Comparison of ENCODE assay signal across 23 mouse cellular contexts in the genomic region with DNA sequence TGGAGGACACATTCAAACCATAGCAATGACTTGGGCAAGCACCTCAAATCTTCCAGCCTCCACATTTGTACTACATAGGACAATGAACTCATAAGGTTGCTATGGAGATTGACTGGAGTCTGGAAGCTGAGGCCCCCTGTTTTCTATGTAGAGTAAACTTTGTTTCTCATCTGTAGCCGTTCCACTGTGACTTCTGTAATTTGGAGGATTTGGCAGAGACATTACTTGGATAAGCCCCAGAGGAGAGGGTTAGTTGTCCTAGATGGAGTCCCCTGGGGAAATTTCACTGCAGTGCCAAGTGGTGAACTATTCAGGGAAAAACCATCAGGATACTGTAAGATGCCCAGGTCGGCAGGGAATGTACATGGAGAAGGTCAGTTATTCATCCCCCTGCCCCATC. TPM values are rescaled to one million over a fixed set of nuclear protein-coding genes. Genes with fewer than 3 reads are reported as not detected.
A peak's percentile ranks its signal among the peaks of the same experiment; 100 is the strongest.
DNase-seq lines count a peak whose midpoint lies in the region; ATAC-seq lines count a peak whose summit lies in the region.
"Had no signal": no experiment of that assay in that cellular context is flagged by ENCODE, and none has a peak within 500 bp of the region (broad histone marks: within the 10 kb centered on the region; RNA-seq: fewer than 3 reads in every experiment).

No protein-coding gene starts in this region.

- no peak overlapping the region for H3K9ac ChIP-seq in hindbrain, embryonic 16.5 days (ENCODE audit: low read depth, low read length)
- no peak overlapping the region for H3K9ac ChIP-seq in hindbrain, embryonic 12.5 days
- no peak overlapping the region for H3K9ac ChIP-seq in midbrain, embryonic 14.5 days (replicated peaks; ENCODE audit: low read length)
- H3K9ac ChIP-seq in midbrain, embryonic 16.5 days (ENCODE audit: low read depth, low read length): no peak overlapping the region
- H3K9ac ChIP-seq: embryonic facial prominence, embryonic 12.5 days; embryonic facial prominence, embryonic 15.5 days; forebrain, postnatal 0 days had no signal

- H3K27ac ChIP-seq in hindbrain, embryonic 16.5 days (ENCODE audit: low read depth, low read length): no peak overlapping the region
- H3K27ac ChIP-seq in hindbrain, embryonic 12.5 days: no peak overlapping the region
- H3K27ac ChIP-seq in midbrain, embryonic 14.5 days (replicated peaks; ENCODE audit: low read depth, low read length): no peak overlapping the region
- no peak overlapping the region for H3K27ac ChIP-seq in midbrain, embryonic 16.5 days (ENCODE audit: low read length)
- H3K27ac ChIP-seq: embryonic facial prominence, embryonic 12.5 days; embryonic facial prominence, embryonic 15.5 days; gastrocnemius, adult 2 months had no signal

- H3K4me3 ChIP-seq in hindbrain, embryonic 16.5 days (ENCODE audit: low read length): no peak overlapping the region
- no peak overlapping the region for H3K4me3 ChIP-seq in hindbrain, embryonic 12.5 days
- no peak overlapping the region for H3K4me3 ChIP-seq in midbrain, embryonic 14.5 days (replicated peaks; ENCODE audit: low read depth, low read length)
- H3K4me3 ChIP-seq in midbrain, embryonic 16.5 days (ENCODE audit: low read depth, low read length): no peak overlapping the region
- H3K4me3 ChIP-seq: embryonic facial prominence, embryonic 12.5 days; embryonic facial prominence, embryonic 15.5 days; gastrocnemius, adult 2 months had no signal

- no peaks in the 10 kb centered on the region for H3K36me3 ChIP-seq in hindbrain, embryonic 16.5 days (ENCODE audit: control insufficient read depth, insufficient read depth, low read length)
- H3K36me3 ChIP-seq in hindbrain, embryonic 12.5 days: no peaks in the 10 kb centered on the region
- H3K36me3 ChIP-seq in midbrain, embryonic 14.5 days (ENCODE audit: control insufficient read depth, insufficient read depth, low read length): no peaks in the 10 kb centered on the region
- H3K36me3 ChIP-seq in midbrain, embryonic 16.5 days (ENCODE audit: control insufficient read depth, insufficient read depth, low read length): no peaks in the 10 kb centered on the region
- H3K36me3 ChIP-seq: embryonic facial prominence, embryonic 12.5 days; embryonic facial prominence, embryonic 15.5 days had no signal

- no peaks in the 10 kb centered on the region for H3K9me3 ChIP-seq in hindbrain, embryonic 16.5 days (ENCODE audit: control insufficient read depth, low read length)
- no peaks in the 10 kb centered on the region for H3K9me3 ChIP-seq in hindbrain, embryonic 12.5 days (replicated peaks)
- no peaks in the 10 kb centered on the region for H3K9me3 ChIP-seq in midbrain, embryonic 14.5 days (ENCODE audit: control insufficient read depth, low read length)
- H3K9me3 ChIP-seq in midbrain, embryonic 16.5 days (replicated peaks; ENCODE audit: control insufficient read depth, low read length, poor library complexity, severe bottlenecking): no peaks in the 10 kb centered on the region
- H3K9me3 ChIP-seq: embryonic facial prominence, embryonic 12.5 days; embryonic facial prominence, embryonic 15.5 days had no signal

- no peaks in the 10 kb centered on the region for H3K27me3 ChIP-seq in hindbrain, embryonic 16.5 days (replicated peaks; ENCODE audit: control insufficient read depth, insufficient read depth, low read length)
- H3K27me3 ChIP-seq in hindbrain, embryonic 12.5 days: no peaks in the 10 kb centered on the region
- H3K27me3 ChIP-seq in midbrain, embryonic 14.5 days (ENCODE audit: control insufficient read depth, insufficient read depth, low read length): no peaks in the 10 kb centered on the region
- H3K27me3 ChIP-seq in midbrain, embryonic 16.5 days (ENCODE audit: control insufficient read depth, insufficient read depth, low read depth, low read length): no peaks in the 10 kb centered on the region
- H3K27me3 ChIP-seq: embryonic facial prominence, embryonic 12.5 days; embryonic facial prominence, embryonic 15.5 days had no signal

- peaks cover 3% of the 10 kb centered on the region; the same call in 1 of the 2 replicates for H3K4me1 ChIP-seq in hindbrain, embryonic 16.5 days (ENCODE audit: control insufficient read depth, insufficient read depth, low read depth, low read length)
- H3K4me1 ChIP-seq in hindbrain, embryonic 12.5 days: 0 out of 2 replicates have a peak, but pooled peaks cover 2% of the 10 kb centered on the region
- peaks cover 8% of the 10 kb centered on the region; the same call in 1 of the 2 replicates for H3K4me1 ChIP-seq in midbrain, embryonic 14.5 days (ENCODE audit: control insufficient read depth, insufficient read depth, low read length)
- peaks cover 6% of the 10 kb centered on the region; the same call in 1 of the 2 replicates for H3K4me1 ChIP-seq in midbrain, embryonic 16.5 days (ENCODE audit: control insufficient read depth, insufficient read depth, low read length)
- H3K4me1 ChIP-seq: embryonic facial prominence, embryonic 15.5 days had no signal

- 47% methylated on average over 2 of the region's 2 CpGs for WGBS in hindbrain, embryonic 16.5 days
- WGBS in hindbrain, embryonic 12.5 days: 74% methylated on average over 2 of the region's 2 CpGs
- WGBS in midbrain, embryonic 14.5 days: 59% methylated on average over 2 of the region's 2 CpGs
- WGBS in midbrain, embryonic 16.5 days: 55% methylated on average over 2 of the region's 2 CpGs

- no peak overlapping the region for H3K4me2 ChIP-seq in hindbrain, embryonic 16.5 days (ENCODE audit: low read length)
- H3K4me2 ChIP-seq in hindbrain, embryonic 12.5 days (replicated peaks): no peak overlapping the region
- H3K4me2 ChIP-seq in midbrain, embryonic 14.5 days (ENCODE audit: low read length): no peak overlapping the region
- H3K4me2 ChIP-seq in midbrain, embryonic 16.5 days (ENCODE audit: low read length): no peak overlapping the region
- H3K4me2 ChIP-seq: embryonic facial prominence, embryonic 12.5 days; embryonic facial prominence, embryonic 15.5 days; heart, embryonic 11.5 days had no signal

- peak; percentile 29 for DNase-seq in midbrain, embryonic 14.5 days
- DNase-seq in adipocyte (ENCODE audit: low spot score): peak; percentile 7
- no peak for DNase-seq in kidney, adult 8-10 months
- DNase-seq: adrenal gland, postnatal 10 days; adrenal gland, postnatal 36 days; cerebellum, adult 11 months; cerebellum, adult 2 months; cerebellum, adult 9-11 months; cerebellum, postnatal 25 days; forebrain, postnatal 0 days; gastrocnemius, adult 2 months; gastrocnemius, postnatal 14 days had no signal

- peak; percentile 48 for ATAC-seq in hindbrain, embryonic 16.5 days
- ATAC-seq in hindbrain, embryonic 12.5 days (ENCODE audit: low FRiP score): no peak
- no peak for ATAC-seq in midbrain, embryonic 14.5 days (ENCODE audit: low FRiP score, low TSS enrichment)
- ATAC-seq in midbrain, embryonic 16.5 days: no peak
- ATAC-seq: activated CD4-positive, CD25-positive, alpha-beta regulatory T cell, adult 4 months; CD4-positive, CD25-positive, alpha-beta regulatory T cell, adult 4 months; forebrain, embryonic 14.5 days; forebrain, postnatal 0 days; inflammation-experienced regulatory T-cells, adult 6 months; intestine, embryonic 16.5 days had no signal

RNA-seq across cellular contexts. Expression of a gene that starts 34.1 kb away (rescaled TPM):
- 67.8 and 96.2 TPM in 2 replicates for polyA plus RNA-seq in hindbrain, embryonic 16.5 days (2015; fragmentation: Nextera tagmentation; extraction: Ambion mirVana)
- 60.2 and 69.5 TPM in 2 replicates for polyA plus RNA-seq in hindbrain, embryonic 12.5 days (2016; fragmentation: Nextera tagmentation; extraction: Ambion mirVana)
- polyA plus RNA-seq in midbrain, embryonic 14.5 days (2014; fragmentation: Nextera tagmentation; extraction: Ambion mirVana): 109 and 127 TPM in 2 replicates
- 117 and 125 TPM in 2 replicates for polyA plus RNA-seq in midbrain, embryonic 16.5 days (2015; fragmentation: Nextera tagmentation; extraction: Ambion mirVana)
- polyA plus RNA-seq: activated CD4-positive, CD25-positive, alpha-beta regulatory T cell, adult 4 months; CD4-positive, CD25-positive, alpha-beta regulatory T cell, adult 4 months; inflammation-experienced regulatory T-cells, adult 6 months had no signal

Comparison
In these comparisons a context has a peak if more than half of its experiments do, and no peak if none do; other contexts are left out.
1. DNase-seq: peak in midbrain, embryonic 14.5 days (single experiment) and adipocyte (single experiment); none in kidney, adult 8-10 months (0 of 2).